Mouse (Mus musculus): ENCODE results near the gene Ccdc70. TPM values are rescaled to one million over a fixed set of nuclear protein-coding genes. Genes with fewer than 3 reads are reported as not detected.
A peak's percentile ranks its signal among the peaks of the same experiment; 100 is the strongest.

Gene Ccdc70
- polyA plus RNA-seq, 1 experiment: not detected

DNA sequence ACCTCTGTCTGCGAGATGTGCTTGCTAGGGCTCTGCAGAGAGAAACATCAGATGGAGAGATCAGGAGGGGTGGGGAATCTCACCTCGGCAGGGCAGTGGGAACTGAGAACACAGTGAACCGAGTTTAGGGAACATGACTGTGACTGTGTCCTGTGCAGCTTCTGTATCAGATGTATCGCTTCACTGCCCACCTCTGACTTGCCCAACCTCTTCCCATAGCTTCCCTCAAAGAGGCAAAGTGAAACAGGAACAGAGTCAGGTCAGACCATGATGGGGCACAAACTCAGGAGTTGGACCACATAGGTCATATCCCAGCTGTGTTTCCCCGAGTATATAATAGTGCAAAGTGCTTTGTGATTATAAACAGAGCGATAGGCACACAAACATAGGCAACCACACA lies 36.8 kb downstream of the Ccdc70 start:
- TF ChIP-seq POLR2A (IDR thresholded peaks at IDR 0.05; ENCODE audit: borderline replicate concordance, insufficient read depth, low read length) (no peak), CTCF (IDR thresholded peaks at IDR 0.05; ENCODE audit: borderline replicate concordance, insufficient read depth, low read depth, low read length) (no peak)
- 78% methylated on average over 6 of the region's 6 CpGs for whole genome bisulfite sequencing
- no peak for DNase-seq

DNA sequence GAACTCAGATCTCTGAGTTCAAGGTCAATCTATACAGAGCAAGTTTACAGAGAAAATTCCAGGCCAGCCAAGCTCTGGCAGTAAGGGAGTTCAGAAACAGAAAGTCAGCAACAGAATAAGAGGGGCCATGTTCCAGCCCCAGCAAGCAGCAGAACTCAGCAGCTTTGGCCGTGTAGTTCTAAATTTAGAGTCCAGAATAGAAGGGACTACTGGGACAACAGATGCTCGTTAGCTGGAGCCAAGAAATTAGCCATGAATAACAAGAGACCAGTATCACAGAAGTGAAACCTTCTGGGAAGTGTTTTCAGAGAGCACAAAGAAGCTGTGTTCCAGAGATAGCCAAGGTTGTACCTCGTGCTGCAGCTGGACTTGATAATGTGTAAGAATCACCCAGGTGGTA lies 39.8 kb downstream of the Ccdc70 start:
- Histone ChIP-seq H3K27ac (ENCODE audit: insufficient read depth, low read length) (no peak overlapping the region), H3K27me3 (ENCODE audit: control insufficient read depth, insufficient read depth, low read length) (no peaks in the 10 kb centered on the region), H3K4me1 (ENCODE audit: control insufficient read depth, insufficient read depth, low read length) (no peaks in the 10 kb centered on the region), H3K4me3 (replicated peaks; ENCODE audit: insufficient read depth, low read depth, low read length) (no peak overlapping the region)
- DNase-seq: peak in 1 of 2 experiments; percentile 38
- TF ChIP-seq POLR2A (IDR thresholded peaks at IDR 0.05; ENCODE audit: borderline replicate concordance, insufficient read depth, low read length) (no peak), CTCF (IDR thresholded peaks at IDR 0.05; ENCODE audit: borderline replicate concordance, insufficient read depth, low read depth, low read length) (no peak)
- 3% methylated on average over 3 of the region's 3 CpGs for WGBS

More for the DNA sequence above, 36.8 kb downstream of the Ccdc70 start:
- Histone ChIP-seq H3K27ac (ENCODE audit: insufficient read depth, low read length) (no peak overlapping the region), H3K4me1 (ENCODE audit: control insufficient read depth, insufficient read depth, low read length) (no peaks in the 10 kb centered on the region), H3K4me3 (replicated peaks; ENCODE audit: insufficient read depth, low read depth, low read length) (no peak overlapping the region), H3K27me3 (ENCODE audit: control insufficient read depth, insufficient read depth, low read length) (no peaks in the 10 kb centered on the region)

DNA sequence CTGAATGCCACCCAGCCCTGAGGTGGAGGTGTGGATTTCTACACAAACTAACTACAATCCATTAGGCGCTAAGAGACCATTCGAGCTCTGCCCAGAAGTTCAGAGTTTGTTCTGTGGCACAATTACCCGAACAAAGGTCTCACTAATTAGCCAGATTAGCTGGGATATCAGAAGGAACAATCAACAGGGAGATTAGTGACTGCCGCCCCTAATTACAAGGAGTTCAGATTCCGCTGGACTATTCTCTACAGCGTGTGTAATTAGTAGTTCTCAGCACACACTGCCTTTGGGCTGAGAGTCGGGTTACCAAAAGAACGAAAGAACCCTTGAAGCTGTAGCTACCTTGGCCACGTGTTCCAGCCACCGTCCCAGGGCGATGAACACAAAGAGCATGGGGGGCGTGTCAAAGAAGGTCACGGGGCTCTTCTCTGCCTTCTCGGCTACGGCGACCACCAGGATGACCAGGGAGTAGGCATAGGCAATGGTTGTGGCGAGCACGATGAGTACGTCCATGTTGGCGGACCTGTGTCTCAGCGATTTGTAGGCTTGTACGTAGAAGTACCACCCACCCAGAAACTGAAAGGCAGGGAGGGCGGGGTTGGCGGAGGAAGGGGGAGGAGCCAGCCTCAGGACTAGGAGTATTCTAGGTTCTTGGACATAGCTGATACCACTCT lies 43.6 kb downstream of the Ccdc70 start:
- Histone ChIP-seq H3K27me3 (ENCODE audit: control insufficient read depth, insufficient read depth, low read length) (no peaks in the 10 kb centered on the region), H3K27ac (ENCODE audit: insufficient read depth, low read length) (no peak overlapping the region), H3K4me3 (replicated peaks; ENCODE audit: insufficient read depth, low read depth, low read length) (no peak overlapping the region), H3K4me1 (ENCODE audit: control insufficient read depth, insufficient read depth, low read length) (no peaks in the 10 kb centered on the region)
- TF ChIP-seq CTCF (IDR thresholded peaks at IDR 0.05; ENCODE audit: borderline replicate concordance, insufficient read depth, low read depth, low read length): no peak
- TF ChIP-seq POLR2A (IDR thresholded peaks at IDR 0.05; ENCODE audit: borderline replicate concordance, insufficient read depth, low read length): no peak
- DNase-seq: no peak
- 83% methylated on average over 24 of the region's 24 CpGs for WGBS

DNA sequence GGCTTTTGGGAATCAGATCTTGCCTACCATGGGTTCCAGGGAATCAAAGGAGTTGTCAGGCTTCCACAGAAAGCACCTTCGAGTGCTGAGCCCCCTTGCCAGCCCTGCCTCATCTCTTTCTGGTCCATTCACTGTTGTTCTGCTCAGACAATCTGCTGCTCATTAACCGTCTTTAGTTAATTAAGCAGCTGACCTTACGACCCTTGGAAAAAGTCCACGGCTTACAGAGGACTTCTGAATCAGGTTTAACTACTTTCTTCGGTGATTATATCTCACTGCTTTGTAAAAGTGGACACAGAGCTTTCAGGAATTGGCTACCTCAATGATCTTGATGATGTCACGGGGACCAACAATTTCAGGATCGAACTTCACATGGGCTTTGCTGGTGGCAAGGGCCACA lies 48.2 kb downstream of the Ccdc70 start:
- no peak overlapping the region for H3K4me3 ChIP-seq (replicated peaks; ENCODE audit: insufficient read depth, low read depth, low read length)
- no peak for DNase-seq
- WGBS: 60% methylated on average over 7 of the region's 7 CpGs
- no peaks in the 10 kb centered on the region for H3K4me1 ChIP-seq (ENCODE audit: control insufficient read depth, insufficient read depth, low read length)
- H3K27ac ChIP-seq (ENCODE audit: insufficient read depth, low read length): no peak overlapping the region
- no peaks in the 10 kb centered on the region for H3K27me3 ChIP-seq (ENCODE audit: control insufficient read depth, insufficient read depth, low read length)
- TF ChIP-seq POLR2A (IDR thresholded peaks at IDR 0.05; ENCODE audit: borderline replicate concordance, insufficient read depth, low read length) (no peak), CTCF (IDR thresholded peaks at IDR 0.05; ENCODE audit: borderline replicate concordance, insufficient read depth, low read depth, low read length) (no peak)

DNA sequence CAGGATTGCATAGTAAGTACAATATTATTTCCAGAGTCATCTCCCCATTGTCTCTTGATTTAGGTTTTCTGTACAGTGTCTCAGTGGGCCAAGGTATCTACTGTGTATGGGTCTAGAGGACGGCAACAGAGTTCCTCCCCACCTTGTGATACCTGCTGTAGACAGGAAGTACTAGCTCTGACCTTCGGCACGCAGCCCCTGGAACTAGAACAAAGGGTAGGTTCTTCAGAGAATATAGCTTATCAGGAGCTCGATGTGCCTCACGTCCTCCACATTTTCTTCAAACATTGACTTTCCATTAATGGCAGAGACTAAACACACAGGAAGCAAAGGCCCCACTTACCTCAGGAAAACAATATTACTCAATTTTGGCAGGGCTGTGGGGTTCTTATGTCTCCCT lies 49.9 kb downstream of the Ccdc70 start:
- DNase-seq: no peak
- no peak for TF ChIP-seq POLR2A (IDR thresholded peaks at IDR 0.05; ENCODE audit: borderline replicate concordance, insufficient read depth, low read length)
- TF ChIP-seq CTCF (IDR thresholded peaks at IDR 0.05; ENCODE audit: borderline replicate concordance, insufficient read depth, low read depth, low read length): no peak
- Histone ChIP-seq H3K27me3 (ENCODE audit: control insufficient read depth, insufficient read depth, low read length) (no peaks in the 10 kb centered on the region), H3K27ac (ENCODE audit: insufficient read depth, low read length) (no peak overlapping the region), H3K4me3 (replicated peaks; ENCODE audit: insufficient read depth, low read depth, low read length) (no peak overlapping the region), H3K4me1 (ENCODE audit: control insufficient read depth, insufficient read depth, low read length) (no peaks in the 10 kb centered on the region)
- 91% methylated on average over 5 of the region's 5 CpGs for WGBS

DNA sequence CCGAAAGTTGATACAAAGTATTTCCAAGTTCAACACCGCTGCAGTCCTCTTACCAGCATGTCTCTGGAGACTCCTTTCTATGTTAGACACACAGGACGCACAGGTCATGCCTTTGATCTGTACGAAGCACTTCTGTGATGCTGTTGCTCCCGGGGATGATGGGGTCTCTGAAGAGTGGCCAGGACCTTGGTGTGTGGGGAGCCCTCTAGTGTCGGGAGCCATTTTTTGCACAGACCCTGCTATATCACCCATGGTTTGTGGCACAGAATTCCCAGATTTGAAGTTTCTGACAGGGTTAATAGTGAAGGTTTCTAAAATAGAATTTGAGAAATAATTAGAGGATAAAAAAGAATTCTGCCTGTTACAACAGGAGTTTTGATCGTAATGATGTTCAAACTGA lies 52.7 kb downstream of the Ccdc70 start:
- no peaks in the 10 kb centered on the region for H3K27me3 ChIP-seq (ENCODE audit: control insufficient read depth, insufficient read depth, low read length)
- H3K4me3 ChIP-seq (replicated peaks; ENCODE audit: insufficient read depth, low read depth, low read length): no peak overlapping the region
- whole genome bisulfite sequencing: 54% methylated on average over 7 of the region's 7 CpGs
- no peak overlapping the region for H3K27ac ChIP-seq (ENCODE audit: insufficient read depth, low read length)
- H3K4me1 ChIP-seq (ENCODE audit: control insufficient read depth, insufficient read depth, low read length): no peaks in the 10 kb centered on the region
- no peak for TF ChIP-seq CTCF (IDR thresholded peaks at IDR 0.05; ENCODE audit: borderline replicate concordance, insufficient read depth, low read depth, low read length)
- no peak for DNase-seq

Other genes starting within 250 kb of the Ccdc70 start
- gene Defa24, start 235.3 kb upstream of the Ccdc70 start, polyA plus RNA-seq (2012; rRNA removed): not detected in 2 replicates
- gene Defb50, start 146.2 kb upstream of the Ccdc70 start, polyA plus RNA-seq (2012; rRNA removed): not detected in 2 replicates
- gene Defb2, start 129.8 kb upstream of the Ccdc70 start, polyA plus RNA-seq (2012; rRNA removed): not detected in 2 replicates
- gene Defb10, start 110.9 kb upstream of the Ccdc70 start, polyA plus RNA-seq (2012; rRNA removed): not detected in 2 replicates
- not detected in 2 replicates for gene Defb9, start 84.4 kb upstream of the Ccdc70 start, polyA plus RNA-seq (2012; rRNA removed)
- 4.5 TPM in 1 of 2 replicates, not detected in the other for gene Defb11, start 63.4 kb upstream of the Ccdc70 start, polyA plus RNA-seq (2012; rRNA removed)
- gene Defb15, start 37.1 kb upstream of the Ccdc70 start, polyA plus RNA-seq (2012; rRNA removed): not detected in 2 replicates
- not detected in 2 replicates for gene Defb35, start 31.4 kb upstream of the Ccdc70 start, polyA plus RNA-seq (2012; rRNA removed)
- not detected in 2 replicates for gene Defb13, start 23.0 kb upstream of the Ccdc70 start, polyA plus RNA-seq (2012; rRNA removed)
- not detected in 2 replicates for gene Fam90a1a, start 11.1 kb upstream of the Ccdc70 start, polyA plus RNA-seq (2012; rRNA removed)
- gene Atp7b, start 90.5 kb downstream of the Ccdc70 start, polyA plus RNA-seq (2012; rRNA removed): 2.2 and 2.6 TPM in 2 replicates
- 15.1 and 15.5 TPM in 2 replicates for gene Alg11, start 90.9 kb downstream of the Ccdc70 start, polyA plus RNA-seq (2012; rRNA removed)
- 0.33 and 0.67 TPM in 2 replicates for gene Nek5, start 155.3 kb downstream of the Ccdc70 start, polyA plus RNA-seq (2012; rRNA removed)
- gene Nek3, start 196.7 kb downstream of the Ccdc70 start, polyA plus RNA-seq (2012; rRNA removed): 7.0 and 7.9 TPM in 2 replicates
- gene Ckap2, start 216.0 kb downstream of the Ccdc70 start, polyA plus RNA-seq (2012; rRNA removed): 0.71 and 1.1 TPM in 2 replicates
- gene Vps36, start 223.0 kb downstream of the Ccdc70 start, polyA plus RNA-seq (2012; rRNA removed): 20.5 and 20.9 TPM in 2 replicates